Mouse (Mus musculus): ENCODE data around the gene Ppm1h. TPM values are rescaled to one million over a fixed set of nuclear protein-coding genes. Genes with fewer than 3 reads are reported as not detected.
A peak's percentile ranks its signal among the peaks of the same experiment; 100 is the strongest.

Ppm1h gene
- polyA plus RNA-seq, 1 experiment from 2014 or later = 12.2 TPM

GRCm38 (mm10) chr10:122789648-122790170 lies 111.1 kb downstream of the Ppm1h start:
- no peaks in the 10 kb centered on the region for H3K27me3 ChIP-seq (replicated peaks; ENCODE audit: control insufficient read depth, insufficient read depth, low read length)
- no peak overlapping the region for H3K4me3 ChIP-seq (replicated peaks; ENCODE audit: low read length)
- H3K4me1 ChIP-seq (replicated peaks; ENCODE audit: control insufficient read depth, insufficient read depth, low read length) = peaks cover 9% of the 10 kb centered on the region
- H3K36me3 ChIP-seq (ENCODE audit: control insufficient read depth, insufficient read depth) = no peaks in the 10 kb centered on the region
- no peak overlapping the region for H3K27ac ChIP-seq (ENCODE audit: low read length)
- H3K4me2 ChIP-seq (ENCODE audit: low read length) = no peak overlapping the region
- no peaks in the 10 kb centered on the region for H3K9me3 ChIP-seq (ENCODE audit: control insufficient read depth, low read length)
- WGBS = 32% methylated on average over 12 of the region's 12 CpGs
- no peak overlapping the region for H3K9ac ChIP-seq (replicated peaks; ENCODE audit: low read depth, low read length)
- ATAC-seq = no peak

DNA sequence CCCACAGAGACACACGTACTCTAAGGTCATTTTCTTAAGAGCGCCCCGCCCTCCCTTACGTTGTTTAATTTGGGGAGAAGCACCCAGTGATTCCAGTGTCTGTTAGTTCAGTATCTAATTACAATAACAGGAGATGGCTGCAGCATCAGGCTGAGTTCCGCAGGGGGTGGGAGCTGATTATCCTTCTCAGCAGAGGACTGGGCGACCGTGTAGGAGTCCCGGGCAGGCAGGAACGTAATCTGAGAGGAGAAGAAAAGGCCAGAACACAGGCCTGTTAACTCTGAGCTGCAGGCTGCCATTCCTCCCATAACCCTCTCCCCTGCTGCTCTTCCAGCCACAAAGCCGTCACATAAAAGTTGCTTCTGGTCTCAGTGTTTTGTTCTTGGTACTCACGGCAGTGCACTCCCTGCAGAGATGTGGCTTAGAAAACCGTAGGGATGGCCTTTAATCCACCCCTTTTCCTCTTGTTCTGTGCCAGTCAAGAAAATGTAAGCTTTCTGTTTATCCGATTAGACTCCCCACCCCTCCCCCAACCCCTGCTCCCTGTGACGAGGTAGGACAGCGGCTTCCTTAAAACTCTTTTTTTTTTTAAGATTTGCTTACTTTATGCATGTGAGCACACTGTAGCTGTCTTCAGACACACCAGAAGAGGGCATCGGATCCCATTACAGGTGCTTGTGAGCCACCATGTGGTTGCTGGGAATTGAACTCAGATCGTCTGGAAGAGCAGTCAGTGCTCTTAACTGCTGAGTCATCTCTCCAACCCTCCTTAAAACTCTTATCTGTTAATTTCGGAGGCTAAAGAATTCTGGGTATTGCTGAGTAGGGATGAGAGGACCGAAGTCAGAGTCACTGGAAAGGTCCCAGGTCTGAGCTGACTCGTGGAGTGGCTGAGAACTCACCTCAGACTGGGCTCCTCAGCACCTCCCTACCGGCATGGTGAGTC lies 113.7 kb downstream of the Ppm1h start:
- no peaks in the 10 kb centered on the region for H3K27me3 ChIP-seq (replicated peaks; ENCODE audit: control insufficient read depth, insufficient read depth, low read length)
- no peaks in the 10 kb centered on the region for H3K9me3 ChIP-seq (ENCODE audit: control insufficient read depth, low read length)
- ATAC-seq = peak; percentile 45
- peak overlapping the region; percentile 23 for H3K4me2 ChIP-seq (ENCODE audit: low read length)
- H3K9ac ChIP-seq (replicated peaks; ENCODE audit: low read depth, low read length) = peak overlapping the region; percentile 12; the same call in 1 of the 2 replicates
- 3% methylated on average over 21 of the region's 21 CpGs for WGBS
- H3K36me3 ChIP-seq (ENCODE audit: control insufficient read depth, insufficient read depth) = no peaks in the 10 kb centered on the region
- H3K4me1 ChIP-seq (replicated peaks; ENCODE audit: control insufficient read depth, insufficient read depth, low read length) = peaks cover 9% of the 10 kb centered on the region
- peak overlapping the region; percentile 9 for H3K4me3 ChIP-seq (replicated peaks; ENCODE audit: low read length)
- no peak overlapping the region for H3K27ac ChIP-seq (ENCODE audit: low read length)

GRCm38 (mm10) chr10:122793193-122793592 lies 114.6 kb downstream of the Ppm1h start:
- no peaks in the 10 kb centered on the region for H3K9me3 ChIP-seq (ENCODE audit: control insufficient read depth, low read length)
- no peak overlapping the region for H3K27ac ChIP-seq (ENCODE audit: low read length)
- peaks cover 9% of the 10 kb centered on the region for H3K4me1 ChIP-seq (replicated peaks; ENCODE audit: control insufficient read depth, insufficient read depth, low read length)
- H3K4me3 ChIP-seq (replicated peaks; ENCODE audit: low read length) = no peak overlapping the region
- H3K9ac ChIP-seq (replicated peaks; ENCODE audit: low read depth, low read length) = no peak overlapping the region
- ATAC-seq = no peak
- 29% methylated on average over 11 of the region's 11 CpGs for WGBS
- H3K27me3 ChIP-seq (replicated peaks; ENCODE audit: control insufficient read depth, insufficient read depth, low read length) = no peaks in the 10 kb centered on the region
- H3K4me2 ChIP-seq (ENCODE audit: low read length) = no peak overlapping the region
- no peaks in the 10 kb centered on the region for H3K36me3 ChIP-seq (ENCODE audit: control insufficient read depth, insufficient read depth)

DNA sequence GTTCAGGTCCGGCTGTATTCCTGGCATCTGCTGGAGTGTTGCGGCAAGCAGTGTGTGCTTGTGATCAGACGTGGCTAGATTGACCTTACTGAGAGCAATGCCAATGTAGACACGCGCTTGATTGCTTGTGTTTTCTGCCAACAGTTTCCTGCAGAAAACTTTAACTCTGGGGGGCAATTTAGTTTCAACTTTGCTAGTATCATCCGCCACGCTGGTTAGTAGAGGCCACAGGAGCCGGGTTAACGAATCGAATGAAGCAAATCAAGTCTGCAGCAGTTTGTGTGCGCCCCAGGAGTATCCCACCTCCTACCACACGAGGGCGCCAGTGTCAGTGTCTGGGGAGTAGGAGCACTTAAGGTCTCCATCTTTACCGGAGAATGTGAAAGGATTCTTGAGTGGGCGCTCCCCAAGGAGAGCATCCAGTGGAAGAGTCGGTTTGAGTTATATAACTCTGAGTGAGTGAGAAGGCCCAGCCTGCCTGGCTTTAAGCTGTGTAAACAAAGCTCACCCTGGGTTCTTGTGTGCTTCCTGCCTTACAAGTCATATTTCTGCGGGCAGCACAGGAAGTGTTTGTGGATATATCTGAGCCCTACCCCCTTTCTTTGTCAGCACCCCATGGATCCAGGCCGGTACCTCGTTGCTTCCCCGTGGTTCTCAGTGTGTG lies 115.8 kb downstream of the Ppm1h start:
- H3K36me3 ChIP-seq (ENCODE audit: control insufficient read depth, insufficient read depth) = no peaks in the 10 kb centered on the region
- H3K4me2 ChIP-seq (ENCODE audit: low read length) = no peak overlapping the region
- H3K27ac ChIP-seq (ENCODE audit: low read length) = no peak overlapping the region
- peaks cover 7% of the 10 kb centered on the region for H3K4me1 ChIP-seq (replicated peaks; ENCODE audit: control insufficient read depth, insufficient read depth, low read length)
- no peaks in the 10 kb centered on the region for H3K9me3 ChIP-seq (ENCODE audit: control insufficient read depth, low read length)
- 34% methylated on average over 20 of the region's 20 CpGs for WGBS
- H3K4me3 ChIP-seq (replicated peaks; ENCODE audit: low read length) = no peak overlapping the region
- no peaks in the 10 kb centered on the region for H3K27me3 ChIP-seq (replicated peaks; ENCODE audit: control insufficient read depth, insufficient read depth, low read length)
- ATAC-seq = peak; percentile 50
- H3K9ac ChIP-seq (replicated peaks; ENCODE audit: low read depth, low read length) = no peak overlapping the region

- ATAC-seq = no peak
- no peak overlapping the region for H3K4me2 ChIP-seq (ENCODE audit: low read length)
- H3K4me3 ChIP-seq (replicated peaks; ENCODE audit: low read length) = no peak overlapping the region
- H3K9ac ChIP-seq (replicated peaks; ENCODE audit: low read depth, low read length) = no peak overlapping the region
- H3K36me3 ChIP-seq (ENCODE audit: control insufficient read depth, insufficient read depth) = no peaks in the 10 kb centered on the region
- H3K4me1 ChIP-seq (replicated peaks; ENCODE audit: control insufficient read depth, insufficient read depth, low read length) = peaks cover 7% of the 10 kb centered on the region
- no peaks in the 10 kb centered on the region for H3K9me3 ChIP-seq (ENCODE audit: control insufficient read depth, low read length)
- no peaks in the 10 kb centered on the region for H3K27me3 ChIP-seq (replicated peaks; ENCODE audit: control insufficient read depth, insufficient read depth, low read length)
- WGBS = 89% methylated on average over 6 of the region's 6 CpGs
- no peak overlapping the region for H3K27ac ChIP-seq (ENCODE audit: low read length)
These were observed 119.4 kb downstream of the Ppm1h start for GRCm38 (mm10) chr10:122797955-122798354.

DNA sequence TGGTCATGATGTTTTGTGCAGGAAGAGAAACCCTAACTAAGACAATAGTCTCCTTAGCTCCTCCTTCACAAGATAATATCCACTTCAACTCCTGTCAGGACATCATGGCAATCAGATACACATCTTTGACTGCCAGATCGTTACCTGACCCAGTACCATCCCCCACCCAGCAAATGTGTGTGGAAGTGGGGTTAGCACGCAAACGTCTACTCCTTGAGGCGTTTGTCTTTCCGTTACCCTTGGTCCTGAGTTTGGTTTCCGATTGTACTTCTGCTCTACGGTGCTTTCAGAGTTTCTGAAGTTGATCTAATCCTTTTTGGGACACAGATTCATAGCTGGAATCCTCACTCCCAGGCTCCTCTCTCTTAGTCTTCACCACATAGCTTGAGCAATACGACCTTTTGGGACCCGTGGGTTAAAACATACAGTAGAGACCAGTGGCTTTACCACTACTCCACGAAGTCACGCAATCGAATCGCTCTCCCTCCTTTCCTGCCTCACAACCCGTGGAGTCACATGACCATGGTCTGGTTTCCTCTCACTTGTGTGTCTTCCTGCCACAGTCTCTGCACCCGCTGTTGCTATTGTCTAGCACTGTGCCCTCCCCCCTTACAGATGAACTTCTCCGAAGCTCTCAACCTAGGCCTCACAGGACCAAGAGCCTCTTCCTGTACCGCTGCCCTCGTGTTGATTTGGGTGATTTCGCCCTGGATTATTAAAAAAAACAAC lies 121.6 kb downstream of the Ppm1h start:
- no peaks in the 10 kb centered on the region for H3K9me3 ChIP-seq (ENCODE audit: control insufficient read depth, low read length)
- no peak overlapping the region for H3K4me3 ChIP-seq (replicated peaks; ENCODE audit: low read length)
- 90% methylated on average over 19 of the region's 19 CpGs for WGBS
- no peaks in the 10 kb centered on the region for H3K27me3 ChIP-seq (replicated peaks; ENCODE audit: control insufficient read depth, insufficient read depth, low read length)
- no peak overlapping the region for H3K4me2 ChIP-seq (ENCODE audit: low read length)
- H3K27ac ChIP-seq (ENCODE audit: low read length) = no peak overlapping the region
- no peaks in the 10 kb centered on the region for H3K36me3 ChIP-seq (ENCODE audit: control insufficient read depth, insufficient read depth)
- H3K4me1 ChIP-seq (replicated peaks; ENCODE audit: control insufficient read depth, insufficient read depth, low read length) = peaks cover 7% of the 10 kb centered on the region
- no peak for ATAC-seq
- no peak overlapping the region for H3K9ac ChIP-seq (replicated peaks; ENCODE audit: low read depth, low read length)

GRCm38 (mm10) chr10:122800732-122801110 lies 122.2 kb downstream of the Ppm1h start:
- Histone ChIP-seq H3K4me1 (replicated peaks; ENCODE audit: control insufficient read depth, insufficient read depth, low read length) (peaks cover 7% of the 10 kb centered on the region), H3K4me2 (ENCODE audit: low read length) (no peak overlapping the region), H3K4me3 (replicated peaks; ENCODE audit: low read length) (no peak overlapping the region), H3K27ac (ENCODE audit: low read length) (no peak overlapping the region), H3K9me3 (ENCODE audit: control insufficient read depth, low read length) (no peaks in the 10 kb centered on the region), H3K9ac (replicated peaks; ENCODE audit: low read depth, low read length) (no peak overlapping the region), H3K27me3 (replicated peaks; ENCODE audit: control insufficient read depth, insufficient read depth, low read length) (no peaks in the 10 kb centered on the region), H3K36me3 (ENCODE audit: control insufficient read depth, insufficient read depth) (no peaks in the 10 kb centered on the region)
- ATAC-seq = no peak
- 88% methylated on average over 4 of the region's 4 CpGs for WGBS

DNA sequence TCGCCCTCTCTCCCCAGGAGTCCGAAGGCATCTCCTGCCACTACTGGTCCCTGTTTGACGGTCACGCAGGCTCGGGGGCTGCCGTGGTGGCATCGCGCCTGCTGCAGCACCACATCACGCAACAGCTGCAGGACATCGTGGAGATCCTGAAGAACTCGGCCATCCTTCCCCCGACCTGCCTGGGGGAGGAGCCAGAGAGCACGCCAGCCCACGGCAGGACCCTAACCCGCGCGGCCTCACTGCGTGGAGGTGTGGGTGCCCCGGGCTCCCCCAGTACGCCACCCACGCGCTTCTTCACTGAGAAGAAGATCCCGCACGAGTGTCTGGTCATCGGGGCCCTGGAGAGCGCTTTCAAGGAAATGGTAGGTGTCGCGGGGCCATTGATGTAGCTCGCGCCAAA lies 123.7 kb downstream of the Ppm1h start:
- no peaks in the 10 kb centered on the region for H3K27me3 ChIP-seq (replicated peaks; ENCODE audit: control insufficient read depth, insufficient read depth, low read length)
- peaks cover 8% of the 10 kb centered on the region for H3K4me1 ChIP-seq (replicated peaks; ENCODE audit: control insufficient read depth, insufficient read depth, low read length)
- no peak for ATAC-seq
- H3K4me2 ChIP-seq (ENCODE audit: low read length) = peak overlapping the region; percentile 36; the same call in 1 of the 2 replicates
- no peaks in the 10 kb centered on the region for H3K36me3 ChIP-seq (ENCODE audit: control insufficient read depth, insufficient read depth)
- H3K9ac ChIP-seq (replicated peaks; ENCODE audit: low read depth, low read length) = no peak overlapping the region
- no peak overlapping the region for H3K4me3 ChIP-seq (replicated peaks; ENCODE audit: low read length)
- H3K27ac ChIP-seq (ENCODE audit: low read length) = no peak overlapping the region
- H3K9me3 ChIP-seq (ENCODE audit: control insufficient read depth, low read length) = no peaks in the 10 kb centered on the region
- 43% methylated on average over 30 of the region's 30 CpGs for WGBS

- H3K27me3 ChIP-seq (replicated peaks; ENCODE audit: control insufficient read depth, insufficient read depth, low read length) = no peaks in the 10 kb centered on the region
- H3K4me2 ChIP-seq (ENCODE audit: low read length) = no peak overlapping the region
These were observed 124.3 kb downstream of the Ppm1h start for GRCm38 (mm10) chr10:122802901-122803300.

More at GRCm38 (mm10) chr10:122802901-122803300, 124.3 kb downstream of the Ppm1h start:
- no peak overlapping the region for H3K4me3 ChIP-seq (replicated peaks; ENCODE audit: low read length)
- WGBS = 27% methylated on average over 7 of the region's 7 CpGs
- no peaks in the 10 kb centered on the region for H3K9me3 ChIP-seq (ENCODE audit: control insufficient read depth, low read length)
- no peak for ATAC-seq
- H3K4me1 ChIP-seq (replicated peaks; ENCODE audit: control insufficient read depth, insufficient read depth, low read length) = peaks cover 14% of the 10 kb centered on the region
- no peak overlapping the region for H3K9ac ChIP-seq (replicated peaks; ENCODE audit: low read depth, low read length)
- no peak overlapping the region for H3K27ac ChIP-seq (ENCODE audit: low read length)
- no peaks in the 10 kb centered on the region for H3K36me3 ChIP-seq (ENCODE audit: control insufficient read depth, insufficient read depth)

All from forebrain, embryonic 16.5 days (tissue).